Mouse (Mus musculus) CH12.LX (cell line): ENCODE data around the gene Fam57a. TPM values are rescaled to one million over a fixed set of nuclear protein-coding genes. Genes with fewer than 3 reads are reported as not detected.

Source experiments
- DNase-seq: peaks from one replicate; pipeline ENCODE4 v3.0.0-alpha.2; 2013; ENCODE audit errors: extremely low read depth
- H3K27ac ChIP-seq: 2 replicates; pipeline ENCODE4 v1.5.1; 2012; ENCODE audit warnings: low read depth, mild to moderate bottlenecking, control low read depth, moderate library complexity; ENCODE audit not compliant: insufficient read depth
- H3K27me3 ChIP-seq: replicated peaks from 2 replicates; pipeline ENCODE3; 2012; ENCODE audit warnings: inconsistent platforms
- H3K36me3 ChIP-seq, 2 experiments: replicated peaks in 1 of 2; 2 replicates each; pipeline versions ENCODE3 to v1.6.1; 2012; ENCODE audit warnings: inconsistent platforms in 1 of 2, low read length in 1 of 2, mild to moderate bottlenecking in 1 of 2, mixed read lengths in 1 of 2, moderate library complexity in 1 of 2; ENCODE audit not compliant: control insufficient read depth in 1 of 2, insufficient read depth in 1 of 2
- H3K4me1 ChIP-seq, 2 experiments: 2 replicates each; pipeline ENCODE4 v1.6.1; 2012; ENCODE audit warnings: inconsistent platforms in 1 of 2, moderate library complexity in 1 of 2; ENCODE audit not compliant: insufficient read depth in 2 of 2, control insufficient read depth in 1 of 2
- H3K4me2 ChIP-seq: 2 replicates; pipeline ENCODE4 v1.6.1; 2012; ENCODE audit warnings: low read depth, mild to moderate bottlenecking, control low read depth; ENCODE audit not compliant: poor library complexity, insufficient read depth, severe bottlenecking
- H3K4me3 ChIP-seq, 3 experiments: fragments of 150-350 bp in 1 of 3; sonication (generic) in 1 of 3; replicated peaks in 1 of 3; 2 replicates each; pipeline versions ENCODE3 to v1.5.1; 2011 to 2012; ENCODE audit warnings: low read depth in 2 of 3, low read length in 2 of 3, mild to moderate bottlenecking in 2 of 3, moderate library complexity in 2 of 3, control low read depth in 1 of 3, improper control_type of control experiment in 1 of 3, inconsistent platforms in 1 of 3, mixed read lengths in 1 of 3; ENCODE audit not compliant: poor library complexity in 1 of 3
- H3K79me2 ChIP-seq: replicated peaks from 2 replicates; pipeline ENCODE4 v1.6.1; 2012; ENCODE audit warnings: mild to moderate bottlenecking, moderate library complexity; ENCODE audit not compliant: control insufficient read depth, poor library complexity, insufficient read depth, severe bottlenecking; ENCODE audit errors: extremely low read depth
- H3K9ac ChIP-seq: 2 replicates; pipeline ENCODE4 v1.6.1; 2012; ENCODE audit warnings: low read depth, mild to moderate bottlenecking, control low read depth, moderate library complexity; ENCODE audit not compliant: insufficient read depth
- H3K9me3 ChIP-seq: replicated peaks from 2 replicates; pipeline ENCODE3; 2012; ENCODE audit warnings: low read length, inconsistent platforms, mixed read lengths
- BHLHE40 ChIP-seq: IDR thresholded peaks from 2 replicates; pipeline ENCODE4 v1.6.1; 2011; ENCODE audit warnings: mild to moderate bottlenecking, low read depth, low read length, improper control_type of control experiment
- E2F4 ChIP-seq: IDR thresholded peaks from 2 replicates; pipeline ENCODE4 v1.6.1; 2011; ENCODE audit warnings: low read depth, low read length, improper control_type of control experiment; ENCODE audit not compliant: insufficient replicate concordance
- ETS1 ChIP-seq: conservative IDR thresholded peaks from 2 replicates; pipeline ENCODE4 v1.6.1; 2012; ENCODE audit warnings: low read depth, mild to moderate bottlenecking, inconsistent platforms, low read length, improper control_type of control experiment, moderate library complexity
- IRF4 ChIP-seq: IDR thresholded peaks from 2 replicates; pipeline ENCODE4 v1.6.1; 2014; ENCODE audit warnings: low read depth, mild to moderate bottlenecking, inconsistent platforms, low read length, improper control_type of control experiment
- JUN ChIP-seq: IDR thresholded peaks from 2 replicates; pipeline ENCODE4 v1.6.1; 2011; ENCODE audit warnings: low read depth, mild to moderate bottlenecking, low read length, improper control_type of control experiment, moderate library complexity; ENCODE audit not compliant: insufficient read depth
- JUND ChIP-seq: conservative IDR thresholded peaks from 2 replicates; pipeline ENCODE4 v1.6.1; 2011; ENCODE audit warnings: low read depth, low read length, improper control_type of control experiment
- MAFK ChIP-seq: IDR thresholded peaks from 2 replicates; pipeline ENCODE4 v1.6.1; 2011; ENCODE audit warnings: low read length, improper control_type of control experiment; ENCODE audit not compliant: insufficient replicate concordance
- MAZ ChIP-seq: IDR thresholded peaks from 2 replicates; pipeline ENCODE4 v1.6.1; 2012; ENCODE audit warnings: low read depth, mild to moderate bottlenecking, inconsistent platforms, low read length, improper control_type of control experiment, moderate library complexity
- MEF2A ChIP-seq: IDR thresholded peaks from 2 replicates; pipeline ENCODE4 v1.6.1; 2014; ENCODE audit warnings: low read depth, mild to moderate bottlenecking, inconsistent platforms, low read length, improper control_type of control experiment, borderline replicate concordance
- MXI1 ChIP-seq: IDR thresholded peaks from 2 replicates; pipeline ENCODE4 v1.6.1; 2011; ENCODE audit warnings: mild to moderate bottlenecking, low read depth, low read length, improper control_type of control experiment
- MYC ChIP-seq: IDR thresholded peaks from 2 replicates; pipeline ENCODE4 v1.6.1; 2011; ENCODE audit warnings: low read depth, mild to moderate bottlenecking, improper control_type of control experiment, low read length
- NRF1 ChIP-seq: IDR thresholded peaks from 2 replicates; pipeline ENCODE4 v1.6.1; 2014; ENCODE audit warnings: low read depth, mild to moderate bottlenecking, inconsistent platforms, low read length, improper control_type of control experiment, moderate library complexity
- POLR2AphosphoS2 ChIP-seq: IDR thresholded peaks from 2 replicates; pipeline ENCODE4 v1.6.1; 2011; ENCODE audit warnings: low read depth, low read length, improper control_type of control experiment
- RCOR1 ChIP-seq: conservative IDR thresholded peaks from 2 replicates; pipeline ENCODE4 v1.6.1; 2012; ENCODE audit warnings: low read depth, mild to moderate bottlenecking, inconsistent platforms, low read length, improper control_type of control experiment
- SMC3 ChIP-seq: IDR thresholded peaks from 2 replicates; pipeline ENCODE4 v1.6.1; 2011; ENCODE audit warnings: low read depth, low read length, improper control_type of control experiment
- TBP ChIP-seq: conservative IDR thresholded peaks from 2 replicates; pipeline ENCODE4 v1.6.1; 2011; ENCODE audit warnings: low read depth, low read length, improper control_type of control experiment
- TCF12 ChIP-seq: IDR thresholded peaks from 2 replicates; pipeline ENCODE4 v1.6.1; 2014; ENCODE audit warnings: low read depth, mild to moderate bottlenecking, inconsistent platforms, low read length, improper control_type of control experiment
- USF2 ChIP-seq: conservative IDR thresholded peaks from 2 replicates; pipeline ENCODE4 v1.6.1; 2011; ENCODE audit warnings: low read depth, low read length, improper control_type of control experiment
- ZC3H11A ChIP-seq: IDR thresholded peaks from 2 replicates; pipeline ENCODE4 v1.6.1; 2012; ENCODE audit warnings: low read depth, mild to moderate bottlenecking, inconsistent platforms, low read length, improper control_type of control experiment
- ZKSCAN1 ChIP-seq: IDR thresholded peaks from 2 replicates; pipeline ENCODE4 v1.6.1; 2012; ENCODE audit warnings: low read depth, inconsistent platforms, low read length, improper control_type of control experiment, borderline replicate concordance
- dilution Hi-C: fragments of 300-500 bp; cut with MboI; formaldehyde crosslinking; loops from 2 replicates; pipeline ENCODE4 v1.14.3; 2020; ENCODE audit warnings: low sequenced_read_pairs; ENCODE audit not compliant: extremely low pct_unique_long_range_greater_than_20kb, extremely low pct_ligation_motif_present
- in situ Hi-C: fragments of 300-500 bp; cut with MboI; formaldehyde crosslinking; loops from 3 replicates; pipeline ENCODE4 v1.14.3; 2019; ENCODE audit warnings: low sequenced_read_pairs, low pct_ligation_motif_present, low pct_unique_long_range_greater_than_20kb, mixed read lengths
- polyA plus RNA-seq: library from polyadenylated mRNA; unstranded; fragments of >175 nt; gene quantifications from 2 replicates; pipeline ENCODE4 v1.2.1, GENCODE M21; 2012; ENCODE audit warnings: low read depth; ENCODE audit not compliant: insufficient read length
- total RNA-seq, 2 experiments: library from RNA; depleted of rRNA; stranded (reverse); fragments of 300-350 nt in 1 of 2; fragments of >200 nt in 1 of 2; gene quantifications; 2 replicates each; pipeline ENCODE4 v1.2.3; 2012 to 2014

The Fam57a gene
- total and polyA plus RNA-seq, 3 experiments: 3.9 to 10.2 (median 7.0) TPM

DNA sequence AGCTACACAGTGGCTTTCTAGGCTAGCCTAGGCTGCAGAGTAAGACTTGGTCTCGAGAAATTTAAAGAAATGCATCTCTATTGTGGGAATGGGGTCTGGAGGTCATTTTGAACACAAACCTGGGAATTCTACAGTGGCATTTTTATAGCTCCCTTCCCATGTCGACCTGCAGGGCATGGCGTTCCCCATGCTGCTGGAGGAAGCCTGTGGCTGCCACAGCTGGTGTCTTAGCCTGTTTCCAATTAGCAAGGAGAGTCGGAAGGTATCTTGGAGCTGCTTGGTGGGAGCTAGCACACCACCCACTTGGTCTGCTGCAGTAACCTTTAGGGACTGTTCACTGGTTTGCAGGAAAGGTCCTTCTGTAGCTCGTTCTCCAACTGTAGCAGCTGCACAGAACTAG lies 76.7 kb downstream of the Fam57a start:
- Histone ChIP-seq H3K9ac (no peak overlapping the region), H3K27ac (no peak overlapping the region), H3K4me2 (no peak overlapping the region), H3K4me3 (no peak overlapping the region), H3K27me3 (no peaks in the 10 kb centered on the region), H3K79me2 (no peaks in the 10 kb centered on the region), H3K4me1 (peaks cover 0 to 20% of the 10 kb centered on the region in 2 experiments; a peak in 2 of 4 replicates), H3K36me3 (peaks cover 3 to 62% of the 10 kb centered on the region in 2 experiments), H3K9me3 (no peaks in the 10 kb centered on the region)
- no peak for DNase-seq
- TF ChIP-seq SMC3 (no peak), E2F4 (no peak), TBP (no peak), BHLHE40 (no peak), ZKSCAN1 (no peak), POLR2AphosphoS2 (no peak), NRF1 (no peak), IRF4 (no peak), JUND (no peak), MAFK (no peak), TCF12 (no peak), ZC3H11A (no peak), USF2 (no peak), ETS1 (no peak), MYC (no peak), JUN (no peak), MEF2A (no peak)
- in situ Hi-C loops: loop anchor here (10.0 kb wide), 1 partner anchor 249 kb away; no protein-coding TSS in a partner anchor
- dilution Hi-C loops: no loop called here

DNA sequence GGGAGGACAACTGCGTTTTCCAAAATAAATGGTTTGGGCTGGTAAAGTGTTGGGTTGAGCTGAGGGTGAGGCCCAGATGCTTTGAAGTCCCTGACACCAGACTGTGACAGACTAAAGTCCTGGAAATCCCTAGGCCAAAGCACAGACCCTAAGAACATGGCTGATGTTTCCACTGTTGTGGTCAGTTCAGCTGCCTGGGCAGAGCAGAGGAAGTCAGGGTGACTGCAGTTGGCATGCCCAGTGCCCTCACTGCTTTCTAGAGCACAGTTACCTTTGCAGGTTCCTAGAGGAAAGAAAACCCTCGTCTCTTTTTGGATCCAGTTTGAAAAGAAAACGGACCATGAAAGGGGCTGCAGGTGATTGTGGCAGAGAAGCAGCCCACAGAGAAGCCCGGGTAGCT lies 77.9 kb downstream of the Fam57a start:
- in situ Hi-C loops: loop anchor here (10.0 kb wide), 1 partner anchor 247 kb away; no protein-coding TSS in a partner anchor

More for the DNA sequence above, 77.9 kb downstream of the Fam57a start:
- dilution Hi-C loops: no loop called here
- TF ChIP-seq ZKSCAN1: no peak
- no peak for TF ChIP-seq BHLHE40
- no peak for TF ChIP-seq RCOR1
- no peak for TF ChIP-seq MAZ
- TF ChIP-seq MXI1: no peak
- no peaks in the 10 kb centered on the region for H3K79me2 ChIP-seq
- peaks cover 0 to 25% of the 10 kb centered on the region in 2 experiments; a peak in 2 of 4 replicates for H3K4me1 ChIP-seq
- H3K27me3 ChIP-seq: no peaks in the 10 kb centered on the region
- H3K4me2 ChIP-seq: no peak overlapping the region
- H3K4me3 ChIP-seq: no peak overlapping the region
- H3K9ac ChIP-seq: no peak overlapping the region
- no peak for DNase-seq
- H3K27ac ChIP-seq: no peak overlapping the region
- no peaks in the 10 kb centered on the region for H3K9me3 ChIP-seq
- peaks cover 0 to 58% of the 10 kb centered on the region in 2 experiments for H3K36me3 ChIP-seq
